Mouse (Mus musculus): ENCODE data around the gene Tdg. TPM values are rescaled to one million over a fixed set of nuclear protein-coding genes. Genes with fewer than 3 reads are reported as not detected.

The Tdg gene
- 10 to 100 TPM; 69.6 to 86.3 TPM for total RNA-seq (2023)

DNA sequence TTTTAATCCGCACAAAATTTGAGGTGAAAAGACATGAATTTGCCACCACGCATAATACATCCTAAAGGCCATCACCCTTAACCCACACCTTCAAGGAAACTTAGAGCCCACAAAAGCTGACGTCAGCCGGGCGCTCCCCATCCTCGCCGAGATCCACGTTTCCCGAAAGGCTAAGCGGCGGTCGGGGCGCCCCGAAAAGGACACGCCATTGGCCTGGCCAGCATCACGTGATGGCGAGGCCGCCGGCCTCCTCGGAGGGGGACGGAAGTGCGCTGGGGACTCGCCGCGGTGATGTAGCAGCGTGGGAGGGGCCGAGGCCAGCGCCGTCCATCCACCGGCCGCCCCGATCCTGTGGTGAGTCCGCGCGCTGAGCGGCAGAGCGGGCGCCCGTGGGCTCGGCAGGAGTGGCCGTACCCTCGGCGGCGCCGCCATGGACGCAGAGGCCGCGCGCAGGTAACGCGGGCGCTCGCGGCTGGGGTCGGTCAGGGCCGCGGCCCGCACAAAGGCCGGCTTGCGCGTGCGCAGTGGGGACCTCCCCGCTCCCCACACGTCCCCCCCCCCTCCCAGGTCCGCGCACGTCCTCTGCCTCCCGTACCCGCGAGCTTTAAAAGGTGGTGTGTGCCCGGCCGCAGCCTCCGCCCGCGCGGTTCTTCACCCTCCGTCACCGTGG lies at the start of gene Tdg:
Tdg (plus strand) TSS at position 243 of the 670 bp plus-strand sequence.

DNA sequence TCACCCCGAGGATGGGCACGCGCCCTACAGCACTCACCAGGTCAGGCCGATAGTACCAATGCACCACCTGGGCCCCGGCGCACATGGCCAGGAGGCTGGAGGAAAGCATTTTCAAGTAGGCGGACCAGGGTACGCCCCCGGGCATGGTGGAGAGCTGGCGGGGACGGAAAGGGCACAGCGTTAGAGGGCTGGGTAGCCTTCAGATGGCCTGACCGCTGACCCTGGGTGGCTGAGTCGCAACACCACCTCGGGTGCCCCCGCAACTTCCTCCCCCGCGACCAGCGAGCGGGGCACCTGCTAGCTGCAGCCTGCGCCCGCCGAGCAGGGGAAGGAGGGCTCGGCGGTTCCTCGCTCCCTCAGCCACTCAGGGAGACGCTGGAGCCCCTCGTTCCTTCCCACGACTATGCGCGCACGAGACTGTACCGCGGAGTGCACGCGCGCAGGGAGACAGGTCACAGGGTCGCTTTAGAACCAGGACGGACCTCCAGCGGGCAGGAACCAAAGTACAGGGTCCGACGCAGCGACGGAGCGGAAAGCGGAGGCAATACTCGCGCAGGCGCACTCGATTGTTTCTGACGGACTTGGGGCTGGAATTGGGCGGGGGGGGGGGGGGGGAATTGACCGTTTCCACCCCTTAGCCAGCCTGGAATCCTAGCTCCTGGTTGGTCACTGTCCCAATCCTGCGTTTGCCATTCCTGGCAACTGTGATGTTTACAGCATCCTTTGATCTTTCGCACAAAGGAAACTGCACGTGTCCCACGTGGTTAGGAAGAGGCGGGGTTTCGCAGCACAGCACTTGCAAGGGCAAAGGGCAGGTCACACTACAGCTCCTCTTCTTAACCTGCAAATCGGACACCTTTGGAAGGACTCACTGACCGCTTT lies 6.7 kb upstream of the Tdg start, which contains the start of gene 1190007I07Rik:
1190007I07Rik (minus strand) TSS at position 558 of the 882 bp plus-strand sequence.

DNA sequence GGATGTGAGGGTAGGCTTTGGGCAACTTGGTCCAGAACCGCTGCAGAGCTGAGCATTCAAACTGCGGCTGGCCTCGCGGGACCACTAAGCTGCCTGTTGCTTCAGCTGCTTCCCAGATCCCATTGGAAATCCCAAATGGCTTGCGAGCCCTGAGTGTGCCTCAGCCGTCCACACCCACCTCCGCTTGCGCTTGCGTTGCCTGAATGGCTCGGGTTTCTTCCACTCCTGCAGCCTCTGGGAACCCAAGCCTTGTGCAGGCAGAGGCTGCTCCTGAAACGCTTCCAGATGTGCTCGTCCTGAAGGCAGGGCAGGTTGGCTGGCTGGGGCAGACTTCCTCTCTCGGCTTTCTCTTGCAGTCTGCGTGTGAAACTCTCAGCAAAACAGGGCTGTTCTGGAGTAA lies 60.9 kb downstream of the Tdg start, which contains the start of gene Glt8d2:
Glt8d2 (minus strand) TSS at position 157 of the 400 bp plus-strand sequence.

DNA sequence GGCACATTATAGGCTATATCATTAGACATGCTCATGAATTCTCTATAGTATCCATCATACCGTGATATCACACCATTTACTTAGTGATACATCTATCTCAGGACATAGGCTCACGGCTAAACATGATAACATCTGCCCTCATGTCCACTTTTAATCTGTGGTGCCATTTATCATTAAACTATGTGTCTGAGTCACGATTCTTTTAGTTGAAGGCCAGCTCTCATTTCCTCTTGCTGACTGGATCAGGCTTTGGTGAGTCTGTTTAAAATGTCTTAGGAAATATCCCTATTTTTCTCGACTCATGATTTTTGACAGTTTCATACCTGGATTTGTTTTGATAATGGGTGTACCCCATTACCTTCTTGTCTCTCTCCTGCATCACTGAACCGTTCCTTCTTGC lies 66.3 kb downstream of the Tdg start, which contains the start of gene Hcfc2:
Hcfc2 (plus strand) TSS at position 205 of the 400 bp plus-strand sequence.

Other genes starting within 250 kb of the Tdg start
- not detected for gene Gm1553, start 137.2 kb upstream of the Tdg start, total RNA-seq (2023)
- gene 1190007I07Rik, start 6.6 kb upstream of the Tdg start, total RNA-seq (2023), result 10 to 100 TPM; 16.7 to 21.8 TPM
- not detected for gene Glt8d2, start 60.8 kb downstream of the Tdg start, total RNA-seq (2023)
- 10 to 100 TPM; 33.5 to 37.2 TPM for gene Hcfc2, start 66.3 kb downstream of the Tdg start, total RNA-seq (2023)
- gene Nfyb, start 134.3 kb downstream of the Tdg start, total RNA-seq (2023), result 10 to 100 TPM; 36.1 to 48.6 TPM
- 10 to 100 TPM; 32.2 to 41.6 TPM for gene Txnrd1, start 204.1 kb downstream of the Tdg start, total RNA-seq (2023)
- 1 to 10 TPM; 2.7 to 8.2 TPM for gene Eid3, start 236.8 kb downstream of the Tdg start, total RNA-seq (2023)

Measured in B cell, adult 67 days (primary cell).